Mouse (Mus musculus): ENCODE measurements around the gene Herc6. TPM values are rescaled to one million over a fixed set of nuclear protein-coding genes. Genes with fewer than 3 reads are reported as not detected.

The Herc6 gene
- 1.4 TPM for polyA plus RNA-seq (2012; fragmentation: generic; extraction: Trizol)
- long read RNA-seq, experiment 1, partial matches to known transcripts = 1 of 1 reads
- long read RNA-seq, experiment 1, other reads (novel, unspliced or antisense) = 0 of 1 reads
- long read RNA-seq, experiment 2, full-length matches to known transcripts = 2 of 9 reads
- long read RNA-seq, experiment 2, partial matches to known transcripts = 5 of 9 reads
- long read RNA-seq, experiment 2, other reads (novel, unspliced or antisense) = 2 of 9 reads

GRCm38 (mm10) chr6:57580881-57581548 lies at the start of gene Herc6:
Gene Herc6 (plus strand): TSS chr6:57581000.
- H3K79me3 ChIP-seq (ENCODE audit: low read depth) = no peaks in the 10 kb centered on the region
- no peaks in the 10 kb centered on the region for H3K79me2 ChIP-seq (ENCODE audit: control insufficient read depth, insufficient read depth)
- H3ac ChIP-seq (ENCODE audit: control insufficient read depth, insufficient read length, low read depth) = peak within 1 kb of the TSS; percentile 8
- H3K4me3 ChIP-seq (ENCODE audit: insufficient read depth, poor library complexity, severe bottlenecking) = peak within 1 kb of the TSS; percentile 55
- peaks cover 3% of the 10 kb centered on the region for H3K36me3 ChIP-seq (ENCODE audit: control insufficient read depth, insufficient read depth)
- H3K27me3 ChIP-seq (ENCODE audit: control insufficient read depth, insufficient read depth, insufficient read length) = no peaks in the 10 kb centered on the region
- TF ChIP-seq MYOG (IDR thresholded peaks at IDR 0.05; ENCODE audit: control insufficient read depth, extremely low read depth, insufficient read length) = no peak
- peak; percentile 30 for TF ChIP-seq MAX (IDR thresholded peaks at IDR 0.05)
- TF ChIP-seq MYOD1 (IDR thresholded peaks at IDR 0.05; ENCODE audit: control insufficient read depth, insufficient read length, low read depth) = no peak

GRCm38 (mm10) chr6:57531011-57531410 lies 49.8 kb upstream of the Herc6 start:
- Histone ChIP-seq H3K27me3 (ENCODE audit: control insufficient read depth, insufficient read depth, insufficient read length) (no peaks in the 10 kb centered on the region), H3K79me2 (ENCODE audit: control insufficient read depth, insufficient read depth) (no peaks in the 10 kb centered on the region), H3K4me3 (ENCODE audit: insufficient read depth, poor library complexity, severe bottlenecking) (no peak overlapping the region), H3ac (ENCODE audit: control insufficient read depth, insufficient read length, low read depth) (no peak overlapping the region), H3K36me3 (ENCODE audit: control insufficient read depth, insufficient read depth) (no peaks in the 10 kb centered on the region), H3K79me3 (ENCODE audit: low read depth) (no peaks in the 10 kb centered on the region)
- TF ChIP-seq FOSL1 (IDR thresholded peaks at IDR 0.05; ENCODE audit: insufficient read depth, low read length, poor library complexity, severe bottlenecking) (no peak), CTCF (IDR thresholded peaks at IDR 0.05; ENCODE audit: control insufficient read depth, insufficient read depth, insufficient read length) (no peak), MYOD1 (IDR thresholded peaks at IDR 0.05; ENCODE audit: control insufficient read depth, insufficient read length, low read depth) (no peak), MYOG (IDR thresholded peaks at IDR 0.05; ENCODE audit: control insufficient read depth, extremely low read depth, insufficient read length) (no peak), MAX (IDR thresholded peaks at IDR 0.05) (no peak), USF1 (IDR thresholded peaks at IDR 0.05; ENCODE audit: low read depth) (no peak), CEBPB (IDR thresholded peaks at IDR 0.05; ENCODE audit: low read depth) (no peak)

GRCm38 (mm10) chr6:57531441-57531840 lies 49.4 kb upstream of the Herc6 start:
- H3ac ChIP-seq (ENCODE audit: control insufficient read depth, insufficient read length, low read depth) = no peak overlapping the region
- H3K27me3 ChIP-seq (ENCODE audit: control insufficient read depth, insufficient read depth, insufficient read length) = no peaks in the 10 kb centered on the region
- no peaks in the 10 kb centered on the region for H3K79me3 ChIP-seq (ENCODE audit: low read depth)
- no peak overlapping the region for H3K4me3 ChIP-seq (ENCODE audit: insufficient read depth, poor library complexity, severe bottlenecking)
- no peaks in the 10 kb centered on the region for H3K36me3 ChIP-seq (ENCODE audit: control insufficient read depth, insufficient read depth)
- TF ChIP-seq CEBPB (IDR thresholded peaks at IDR 0.05; ENCODE audit: low read depth) (no peak), MAX (IDR thresholded peaks at IDR 0.05) (no peak), MYOD1 (IDR thresholded peaks at IDR 0.05; ENCODE audit: control insufficient read depth, insufficient read length, low read depth) (no peak), CTCF (IDR thresholded peaks at IDR 0.05; ENCODE audit: control insufficient read depth, insufficient read depth, insufficient read length) (no peak), MYOG (IDR thresholded peaks at IDR 0.05; ENCODE audit: control insufficient read depth, extremely low read depth, insufficient read length) (no peak), USF1 (IDR thresholded peaks at IDR 0.05; ENCODE audit: low read depth) (no peak), FOSL1 (IDR thresholded peaks at IDR 0.05; ENCODE audit: insufficient read depth, low read length, poor library complexity, severe bottlenecking) (no peak)
- H3K79me2 ChIP-seq (ENCODE audit: control insufficient read depth, insufficient read depth) = no peaks in the 10 kb centered on the region

GRCm38 (mm10) chr6:57532022-57532421 lies 48.8 kb upstream of the Herc6 start:
- H3K79me3 ChIP-seq (ENCODE audit: low read depth) = no peaks in the 10 kb centered on the region
- no peak for TF ChIP-seq MAX (IDR thresholded peaks at IDR 0.05)
- TF ChIP-seq MYOD1 (IDR thresholded peaks at IDR 0.05; ENCODE audit: control insufficient read depth, insufficient read length, low read depth) = no peak
- no peak for TF ChIP-seq FOSL1 (IDR thresholded peaks at IDR 0.05; ENCODE audit: insufficient read depth, low read length, poor library complexity, severe bottlenecking)
- H3ac ChIP-seq (ENCODE audit: control insufficient read depth, insufficient read length, low read depth) = no peak overlapping the region
- H3K27me3 ChIP-seq (ENCODE audit: control insufficient read depth, insufficient read depth, insufficient read length) = no peaks in the 10 kb centered on the region
- H3K4me3 ChIP-seq (ENCODE audit: insufficient read depth, poor library complexity, severe bottlenecking) = no peak overlapping the region
- H3K36me3 ChIP-seq (ENCODE audit: control insufficient read depth, insufficient read depth) = no peaks in the 10 kb centered on the region
- no peaks in the 10 kb centered on the region for H3K79me2 ChIP-seq (ENCODE audit: control insufficient read depth, insufficient read depth)

- Histone ChIP-seq H3K27me3 (ENCODE audit: control insufficient read depth, insufficient read depth, insufficient read length) (no peaks in the 10 kb centered on the region), H3K79me3 (ENCODE audit: low read depth) (no peaks in the 10 kb centered on the region), H3K36me3 (ENCODE audit: control insufficient read depth, insufficient read depth) (no peaks in the 10 kb centered on the region), H3K4me3 (ENCODE audit: insufficient read depth, poor library complexity, severe bottlenecking) (no peak overlapping the region), H3ac (ENCODE audit: control insufficient read depth, insufficient read length, low read depth) (no peak overlapping the region), H3K79me2 (ENCODE audit: control insufficient read depth, insufficient read depth) (no peaks in the 10 kb centered on the region)
- TF ChIP-seq CTCF (IDR thresholded peaks at IDR 0.05; ENCODE audit: control insufficient read depth, insufficient read depth, insufficient read length) = no peak
- TF ChIP-seq MYOD1 (IDR thresholded peaks at IDR 0.05; ENCODE audit: control insufficient read depth, insufficient read length, low read depth) = no peak
- no peak for TF ChIP-seq MAX (IDR thresholded peaks at IDR 0.05)
- no peak for TF ChIP-seq CEBPB (IDR thresholded peaks at IDR 0.05; ENCODE audit: low read depth)
- no peak for TF ChIP-seq USF1 (IDR thresholded peaks at IDR 0.05; ENCODE audit: low read depth)
- TF ChIP-seq FOSL1 (IDR thresholded peaks at IDR 0.05; ENCODE audit: insufficient read depth, low read length, poor library complexity, severe bottlenecking) = no peak
- no peak for TF ChIP-seq MYOG (IDR thresholded peaks at IDR 0.05; ENCODE audit: control insufficient read depth, extremely low read depth, insufficient read length)
These were observed 47.4 kb upstream of the Herc6 start for GRCm38 (mm10) chr6:57533410-57533809.

- Histone ChIP-seq H3ac (ENCODE audit: control insufficient read depth, insufficient read length, low read depth) (peak overlapping the region; percentile 19), H3K79me2 (ENCODE audit: control insufficient read depth, insufficient read depth) (no peaks in the 10 kb centered on the region), H3K79me3 (ENCODE audit: low read depth) (no peaks in the 10 kb centered on the region), H3K36me3 (ENCODE audit: control insufficient read depth, insufficient read depth) (no peaks in the 10 kb centered on the region), H3K27me3 (ENCODE audit: control insufficient read depth, insufficient read depth, insufficient read length) (no peaks in the 10 kb centered on the region), H3K4me3 (ENCODE audit: insufficient read depth, poor library complexity, severe bottlenecking) (peak overlapping the region; percentile 42)
- TF ChIP-seq MAX (IDR thresholded peaks at IDR 0.05) = no peak
- TF ChIP-seq FOSL1 (IDR thresholded peaks at IDR 0.05; ENCODE audit: insufficient read depth, low read length, poor library complexity, severe bottlenecking) = no peak
- TF ChIP-seq CTCF (IDR thresholded peaks at IDR 0.05; ENCODE audit: control insufficient read depth, insufficient read depth, insufficient read length) = no peak
- TF ChIP-seq MYOG (IDR thresholded peaks at IDR 0.05; ENCODE audit: control insufficient read depth, extremely low read depth, insufficient read length) = no peak
These were observed 46.6 kb upstream of the Herc6 start for GRCm38 (mm10) chr6:57534231-57534610.

Measured in C2C12 (cell line).